Mouse (Mus musculus): ENCODE data around the gene Ttll8. TPM values are rescaled to one million over a fixed set of nuclear protein-coding genes. Genes with fewer than 3 reads are reported as not detected.

Ttll8 gene
- not detected for total RNA-seq (2021)
- long read RNA-seq, experiment 1: 0 reads
- long read RNA-seq, experiment 2: 0 reads

GRCm38 (mm10) chr15:88954368-88955072 is at the start of gene Ttll8:
Gene Ttll8, minus strand, starts transcription at chr15:88954418.
- intact Hi-C loops (cut with DNase I): no loop called here
- DNase-seq: no peak

- DNase-seq: no peak
- intact Hi-C loops (cut with DNase I): no loop called here
Observed at GRCm38 (mm10) chr15:89001245-89001644, 47.0 kb upstream of the Ttll8 start.

- DNase-seq: no peak
- intact Hi-C loops (cut with DNase I): no loop called here
Observed at GRCm38 (mm10) chr15:89000367-89000766, 46.1 kb upstream of the Ttll8 start.

- DNase-seq: no peak
- intact Hi-C loops (cut with DNase I): no loop called here
Observed at GRCm38 (mm10) chr15:88999124-88999523, 44.9 kb upstream of the Ttll8 start.

- no peak for DNase-seq
- intact Hi-C loops (cut with DNase I): no loop called here
Observed at GRCm38 (mm10) chr15:88998636-88999035, 44.4 kb upstream of the Ttll8 start.

- intact Hi-C loops (cut with DNase I): no loop called here
- DNase-seq: no peak
Observed at GRCm38 (mm10) chr15:88989236-88989635, 35.0 kb upstream of the Ttll8 start.

- intact Hi-C loops (cut with DNase I): no loop called here
Observed at GRCm38 (mm10) chr15:88982534-88983079, 28.4 kb upstream of the Ttll8 start, which contains the start of gene Mov10l1. Gene Mov10l1, plus strand, starts transcription at chr15:88982909.

GRCm38 (mm10) chr15:88979138-88979446 is 24.9 kb upstream of the Ttll8 start:
- intact Hi-C loops (cut with DNase I): no loop called here
- no peak for DNase-seq

More at GRCm38 (mm10) chr15:88982534-88983079, 28.4 kb upstream of the Ttll8 start, which contains the start of gene Mov10l1:
- DNase-seq: no peak

- intact Hi-C loops (cut with DNase I): no loop called here
- DNase-seq: no peak
Observed at GRCm38 (mm10) chr15:88978281-88979137, 24.3 kb upstream of the Ttll8 start, which contains the start of gene Mlc1. Gene Mlc1, minus strand, starts transcription at chr15:88979007.

- no peak for DNase-seq
- intact Hi-C loops (cut with DNase I): no loop called here
Observed at GRCm38 (mm10) chr15:88972300-88972699, 18.1 kb upstream of the Ttll8 start.

GRCm38 (mm10) chr15:88964070-88964578 is 9.9 kb upstream of the Ttll8 start:
- intact Hi-C loops (cut with DNase I): no loop called here
- DNase-seq: no peak

GRCm38 (mm10) chr15:88957522-88957921 is 3.3 kb upstream of the Ttll8 start:
- intact Hi-C loops (cut with DNase I): no loop called here
- DNase-seq: no peak

GRCm38 (mm10) chr15:88955342-88955741 is 1.1 kb upstream of the Ttll8 start:
- intact Hi-C loops (cut with DNase I): no loop called here

GRCm38 (mm10) chr15:88951246-88951645 is 3.0 kb downstream of the Ttll8 start:
- intact Hi-C loops (cut with DNase I): no loop called here
- no peak for DNase-seq

More at GRCm38 (mm10) chr15:88955342-88955741, 1.1 kb upstream of the Ttll8 start:
- DNase-seq: no peak

- no peak for DNase-seq
- intact Hi-C loops (cut with DNase I): no loop called here
Observed at GRCm38 (mm10) chr15:88946851-88947250, 7.4 kb downstream of the Ttll8 start.

- intact Hi-C loops (cut with DNase I): no loop called here
- no peak for DNase-seq
Observed at GRCm38 (mm10) chr15:88943896-88944551, 10.2 kb downstream of the Ttll8 start.

GRCm38 (mm10) chr15:88942783-88943182 is 11.4 kb downstream of the Ttll8 start:
- no peak for DNase-seq
- intact Hi-C loops (cut with DNase I): no loop called here

- DNase-seq: no peak
- intact Hi-C loops (cut with DNase I): no loop called here
Observed at GRCm38 (mm10) chr15:88937291-88937650, 16.9 kb downstream of the Ttll8 start.

- no peak for DNase-seq
- intact Hi-C loops (cut with DNase I): no loop called here
Observed at GRCm38 (mm10) chr15:88936619-88937290, 17.5 kb downstream of the Ttll8 start.

- no peak for DNase-seq
- intact Hi-C loops (cut with DNase I): no loop called here
Observed at GRCm38 (mm10) chr15:88934141-88934540, 20.1 kb downstream of the Ttll8 start.
